Mouse (Mus musculus) liver, embryonic 11.5 days (tissue): ENCODE results near the gene Thrsp. TPM values are rescaled to one million over a fixed set of nuclear protein-coding genes. Genes with fewer than 3 reads are reported as not detected.

Source experiments
- ATAC-seq: fragments of 200-750 bp; cut with Nextera tagmentation; replicated peaks from 2 replicates; pipeline ENCODE4 v1.8.0; 2017; ENCODE audit warnings: moderate number of reproducible peaks, mild to moderate bottlenecking, moderate TSS enrichment, moderate library complexity; ENCODE audit not compliant: low FRiP score
- DNase-seq: peaks from one replicate; pipeline ENCODE4 v3.0.0-alpha.2; 2017; ENCODE audit warnings: low spot score
- H3K27ac ChIP-seq: fragments of 300-500 bp; sonication (generic); 2 replicates; pipeline ENCODE4 v1.5.1; 2014; ENCODE audit warnings: mild to moderate bottlenecking, low read depth, low read length, control low read depth
- H3K27me3 ChIP-seq: fragments of 300-500 bp; sonication (generic); replicated peaks from 2 replicates; pipeline ENCODE4 v1.6.1; 2014; ENCODE audit warnings: low read length, mixed read lengths; ENCODE audit not compliant: control insufficient read depth, insufficient read depth
- H3K36me3 ChIP-seq: fragments of 300-500 bp; sonication (generic); 2 replicates; pipeline ENCODE4 v1.6.1; 2014; ENCODE audit warnings: mild to moderate bottlenecking, low read length, moderate library complexity, mixed read lengths; ENCODE audit not compliant: control insufficient read depth, insufficient read depth
- H3K4me1 ChIP-seq: fragments of 300-500 bp; sonication (generic); replicated peaks from 2 replicates; pipeline ENCODE4 v1.6.1; 2014; ENCODE audit warnings: low read length, mixed read lengths; ENCODE audit not compliant: control insufficient read depth, insufficient read depth
- H3K4me2 ChIP-seq: fragments of 300-500 bp; sonication (generic); 2 replicates; pipeline ENCODE4 v1.6.1; 2014; ENCODE audit warnings: mild to moderate bottlenecking, control low read depth, moderate library complexity
- H3K4me3 ChIP-seq: fragments of 300-500 bp; sonication (generic); 2 replicates; pipeline ENCODE4 v1.5.1; 2014; ENCODE audit warnings: low read depth, low read length, control low read depth
- H3K9ac ChIP-seq: fragments of 300-500 bp; sonication (generic); 2 replicates; pipeline ENCODE4 v1.6.1; 2014; ENCODE audit warnings: low read depth, low read length, control low read depth
- H3K9me3 ChIP-seq: fragments of 300-500 bp; sonication (generic); 2 replicates; pipeline ENCODE4 v1.6.1; 2016; ENCODE audit warnings: low read length, inconsistent platforms, mixed read lengths; ENCODE audit not compliant: control insufficient read depth
- WGBS: fragments of 180-500 bp; shearing (Covaris S2); extraction: QIAGEN DNeasy Blood & Tissue Kit; methylation state at CpG from one replicate; pipeline ENCODE4 v1.1.7; 2014; 5-methylcytosine and 5-hydroxymethylcytosine counted together
- polyA plus RNA-seq: library from polyadenylated mRNA; unstranded; fragments of >200 nt; fragmentation: Nextera tagmentation; extraction: Ambion mirVana; gene quantifications from 2 replicates; pipeline ENCODE4 v1.2.1, GENCODE M21; 2014

Thrsp gene
- polyA plus RNA-seq, 1 experiment from 2014 or later = 0.30 TPM

DNA sequence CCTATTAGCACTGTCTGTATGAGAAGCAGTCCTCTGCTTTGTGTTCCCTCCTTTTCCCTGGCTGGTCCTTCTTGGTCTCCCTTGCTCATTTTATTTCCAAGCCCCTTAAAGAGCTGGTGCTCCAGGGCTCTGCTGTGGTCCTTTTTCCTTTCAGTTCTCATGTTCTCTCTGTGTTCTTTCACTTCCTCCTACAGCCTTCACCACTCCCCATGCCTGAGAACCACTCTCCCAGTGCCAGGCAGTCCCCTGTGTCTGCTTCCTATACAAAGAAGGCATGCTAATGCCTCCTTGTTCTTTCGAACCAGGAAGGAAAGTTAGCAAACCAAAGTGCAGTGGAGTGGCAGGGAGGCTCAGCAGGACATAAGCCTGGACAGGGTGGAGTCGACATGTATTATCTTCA, 41.6 kb downstream of the Thrsp start:
- H3K27me3 ChIP-seq = no peaks in the 10 kb centered on the region
- peaks cover 32% of the 10 kb centered on the region for H3K36me3 ChIP-seq
- H3K9ac ChIP-seq = no peak overlapping the region
- DNase-seq = peak; percentile 26
- WGBS = 76% methylated on average over 2 of the region's 2 CpGs
- no peak for ATAC-seq
- no peak overlapping the region for H3K27ac ChIP-seq
- H3K9me3 ChIP-seq = no peaks in the 10 kb centered on the region
- H3K4me1 ChIP-seq = peaks cover 2% of the 10 kb centered on the region; the same call in 1 of the 2 replicates
- H3K4me2 ChIP-seq = no peak overlapping the region
- no peak overlapping the region for H3K4me3 ChIP-seq

DNA sequence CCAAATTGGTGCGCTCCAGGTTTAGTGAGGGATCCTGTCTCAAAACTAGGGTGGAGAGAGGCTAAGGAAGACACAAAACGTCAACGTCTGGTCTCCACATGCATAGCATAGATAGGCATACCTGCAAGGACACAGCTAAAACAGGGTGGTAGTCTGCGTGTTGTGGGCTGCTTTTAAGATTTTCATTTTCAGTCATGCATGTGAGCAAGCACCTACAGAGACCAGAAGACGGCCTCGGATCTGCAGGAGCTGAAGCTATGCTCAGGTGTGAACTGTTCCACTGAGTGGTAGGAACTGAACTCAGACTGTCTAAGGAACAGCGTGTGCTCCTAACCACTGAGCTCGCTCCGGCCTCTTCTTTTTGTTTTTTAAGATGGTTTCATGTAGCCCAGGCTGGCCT, 42.4 kb downstream of the Thrsp start:
- no peaks in the 10 kb centered on the region for H3K9me3 ChIP-seq
- no peak overlapping the region for H3K4me3 ChIP-seq
- ATAC-seq = no peak
- 93% methylated on average over 9 of the region's 9 CpGs for WGBS
- no peak overlapping the region for H3K27ac ChIP-seq
- DNase-seq = no peak
- H3K4me2 ChIP-seq = no peak overlapping the region
- H3K9ac ChIP-seq = no peak overlapping the region
- H3K27me3 ChIP-seq = no peaks in the 10 kb centered on the region
- H3K4me1 ChIP-seq = peaks cover 5% of the 10 kb centered on the region; the same call in 1 of the 2 replicates
- peaks cover 30% of the 10 kb centered on the region for H3K36me3 ChIP-seq

DNA sequence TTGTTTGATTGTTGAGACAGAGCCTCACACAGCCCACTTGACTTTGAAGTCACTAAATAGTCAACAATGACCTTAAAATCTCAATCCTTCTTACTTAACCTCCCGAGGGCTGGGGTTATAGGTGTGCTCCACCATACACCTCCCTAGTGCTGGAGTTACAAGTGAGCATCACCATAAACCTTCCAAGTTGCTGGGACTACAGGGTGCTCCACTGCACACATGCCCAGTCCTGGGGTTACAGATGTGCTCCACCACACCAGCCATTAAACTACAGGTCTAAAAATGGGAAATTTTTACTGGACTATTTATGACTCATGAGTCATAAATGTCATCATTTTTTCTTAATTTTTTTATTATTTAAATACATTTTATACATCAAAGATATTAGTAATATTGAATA, 51.6 kb downstream of the Thrsp start:
- Histone ChIP-seq H3K9me3 (no peaks in the 10 kb centered on the region), H3K4me1 (0 out of 2 replicates have a peak, but pooled peaks cover 3% of the 10 kb centered on the region), H3K36me3 (no peaks in the 10 kb centered on the region), H3K27ac (no peak overlapping the region), H3K4me2 (no peak overlapping the region), H3K9ac (no peak overlapping the region), H3K4me3 (no peak overlapping the region), H3K27me3 (no peaks in the 10 kb centered on the region)
- ATAC-seq = no peak
- no peak for DNase-seq
- 71% methylated on average over 1 of the region's 1 CpGs for WGBS

Other genes starting within 250 kb of the Thrsp start
- 0.86 and 0.92 TPM in 2 replicates for gene Usp35, start 85.7 kb downstream of the Thrsp start, polyA plus RNA-seq
- 2.2 and 2.6 TPM in 2 replicates for gene Kctd21, start 85.4 kb downstream of the Thrsp start, polyA plus RNA-seq
- 66.4 and 74.2 TPM in 2 replicates for gene Alg8, start 46.1 kb downstream of the Thrsp start, polyA plus RNA-seq
- 355 and 359 TPM in 2 replicates for gene Ndufc2, start 17.7 kb downstream of the Thrsp start, polyA plus RNA-seq
- 7.8 and 9.2 TPM in 2 replicates for gene Kctd14, start 33.6 kb upstream of the Thrsp start, polyA plus RNA-seq
- 49.2 and 61.3 TPM in 2 replicates for gene Ints4, start 63.2 kb upstream of the Thrsp start, polyA plus RNA-seq
- 24.5 and 25.3 TPM in 2 replicates for gene Aamdc, start 161.8 kb upstream of the Thrsp start, polyA plus RNA-seq
- gene Rsf1, start 162.2 kb upstream of the Thrsp start, polyA plus RNA-seq = 14.5 and 14.8 TPM in 2 replicates